Mouse (Mus musculus) midbrain, embryonic 12.5 days (tissue): ENCODE data around the gene Hmcn1. TPM values are rescaled to one million over a fixed set of nuclear protein-coding genes. Genes with fewer than 3 reads are reported as not detected.

Experiments used
- ATAC-seq: fragments of 200-750 bp; cut with Nextera tagmentation; 2 replicates; pipeline ENCODE4 v1.8.0; 2017; ENCODE audit warnings: low read depth, moderate TSS enrichment, moderate library complexity; ENCODE audit not compliant: low FRiP score
- H3K27ac ChIP-seq: fragments of 300-500 bp; sonication (generic); replicated peaks from 2 replicates; pipeline ENCODE4 v1.5.1; 2016; ENCODE audit warnings: mild to moderate bottlenecking
- H3K27me3 ChIP-seq: fragments of 300-500 bp; sonication (generic); 2 replicates; pipeline ENCODE4 v1.6.1; 2016; ENCODE audit warnings: mild to moderate bottlenecking
- H3K36me3 ChIP-seq: fragments of 300-500 bp; sonication (generic); 2 replicates; pipeline ENCODE4 v1.6.1; 2016
- H3K4me1 ChIP-seq: fragments of 300-500 bp; sonication (generic); 2 replicates; pipeline ENCODE4 v1.6.1; 2016
- H3K4me2 ChIP-seq: fragments of 300-500 bp; sonication (generic); replicated peaks from 2 replicates; pipeline ENCODE4 v1.6.1; 2016; ENCODE audit warnings: mild to moderate bottlenecking, moderate library complexity
- H3K4me3 ChIP-seq: fragments of 300-500 bp; sonication (generic); 2 replicates; pipeline ENCODE4 v1.5.1; 2016; ENCODE audit warnings: mild to moderate bottlenecking
- H3K9ac ChIP-seq: fragments of 300-500 bp; sonication (generic); replicated peaks from 2 replicates; pipeline ENCODE4 v1.6.1; 2016; ENCODE audit warnings: mild to moderate bottlenecking, moderate library complexity
- H3K9me3 ChIP-seq: fragments of 300-500 bp; sonication (generic); 2 replicates; pipeline ENCODE4 v1.6.1; 2016; ENCODE audit warnings: mild to moderate bottlenecking
- WGBS: fragments of 180-500 bp; shearing (Covaris S2); methylation state at CpG from one replicate; pipeline ENCODE4 v1.1.7; 2016; 5-methylcytosine and 5-hydroxymethylcytosine counted together
- polyA plus RNA-seq: library from polyadenylated mRNA; unstranded; fragments of >200 nt; fragmentation: Nextera tagmentation; extraction: Ambion mirVana; gene quantifications from 2 replicates; pipeline ENCODE4 v1.2.1, GENCODE M21; 2016

Hmcn1 gene
- polyA plus RNA-seq, 1 experiment from 2014 or later, result 6.5 TPM

DNA sequence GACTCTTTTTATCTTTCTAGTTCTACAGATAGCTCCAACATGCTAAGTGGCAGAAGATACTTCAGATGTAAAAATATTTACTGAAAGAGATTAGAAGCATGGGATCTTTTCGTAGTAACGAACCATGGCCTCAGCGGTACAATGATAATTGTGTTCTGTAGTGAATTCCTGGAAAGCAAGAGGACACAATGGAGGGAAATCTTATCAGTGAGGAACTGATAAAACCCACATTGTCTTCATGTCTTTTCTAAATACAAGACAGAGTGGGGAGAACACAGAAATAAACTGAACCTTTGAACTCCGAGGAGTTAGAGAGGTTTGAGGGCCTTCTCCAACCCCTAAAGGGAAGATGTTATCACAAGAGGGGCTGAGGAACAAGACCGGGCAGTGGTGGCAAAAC, 126.6 kb downstream of the Hmcn1 start:
- no peaks in the 10 kb centered on the region for H3K9me3 ChIP-seq
- H3K4me2 ChIP-seq, result no peak overlapping the region
- 80% methylated on average over 5 of the region's 5 CpGs for WGBS
- H3K36me3 ChIP-seq, result no peaks in the 10 kb centered on the region
- H3K27ac ChIP-seq, result no peak overlapping the region
- ATAC-seq, result no peak
- H3K4me3 ChIP-seq, result no peak overlapping the region
- H3K9ac ChIP-seq, result no peak overlapping the region
- no peaks in the 10 kb centered on the region for H3K27me3 ChIP-seq
- H3K4me1 ChIP-seq, result no peaks in the 10 kb centered on the region

DNA sequence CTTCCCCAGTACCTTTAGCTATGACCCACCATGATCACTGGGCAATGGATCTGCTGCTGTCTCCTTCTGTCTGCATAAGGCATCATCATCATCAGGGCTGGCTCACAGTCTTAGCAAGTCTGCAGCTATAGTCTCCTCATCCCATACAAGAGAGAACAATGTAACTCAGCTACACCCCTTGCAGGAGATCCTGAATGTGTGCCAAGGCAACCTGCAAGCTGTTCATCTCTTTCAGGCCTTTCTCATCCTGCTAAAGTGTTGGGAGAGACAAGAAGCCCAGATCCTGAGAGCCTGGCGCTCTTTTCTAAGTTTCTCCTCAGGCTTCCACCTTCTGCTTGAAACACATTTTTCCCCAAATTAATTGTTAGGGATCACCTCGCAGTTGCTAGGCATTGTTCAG, 135.5 kb downstream of the Hmcn1 start:
- Histone ChIP-seq H3K27ac (no peak overlapping the region), H3K27me3 (no peaks in the 10 kb centered on the region), H3K4me1 (no peaks in the 10 kb centered on the region), H3K9me3 (no peaks in the 10 kb centered on the region), H3K4me2 (no peak overlapping the region), H3K4me3 (no peak overlapping the region), H3K36me3 (no peaks in the 10 kb centered on the region), H3K9ac (no peak overlapping the region)
- ATAC-seq, result no peak
- WGBS, result 56% methylated on average over 2 of the region's 2 CpGs

DNA sequence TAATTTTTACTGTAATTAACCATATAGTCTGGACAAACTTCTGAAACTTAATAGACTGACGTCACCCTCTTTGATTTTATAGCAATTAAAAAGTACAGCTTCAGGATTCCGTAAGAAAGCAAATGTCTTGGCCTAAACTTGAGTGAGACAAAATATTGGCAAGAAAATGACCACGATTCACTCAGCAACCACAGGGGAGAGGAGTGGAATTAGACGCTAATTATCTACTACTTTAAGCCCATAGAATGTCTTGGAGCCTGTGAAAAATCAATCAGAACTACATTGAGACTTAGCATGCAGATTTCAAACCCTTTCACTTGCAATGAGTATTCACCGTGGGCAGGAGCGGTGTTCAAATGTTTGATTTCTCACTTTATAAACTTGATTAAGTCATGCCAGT, 159.8 kb downstream of the Hmcn1 start:
- 83% methylated on average over 6 of the region's 6 CpGs for WGBS
- Histone ChIP-seq H3K4me3 (no peak overlapping the region), H3K9me3 (no peaks in the 10 kb centered on the region), H3K36me3 (no peaks in the 10 kb centered on the region), H3K4me2 (no peak overlapping the region), H3K4me1 (no peaks in the 10 kb centered on the region), H3K27ac (no peak overlapping the region), H3K27me3 (no peaks in the 10 kb centered on the region), H3K9ac (no peak overlapping the region)
- no peak for ATAC-seq

DNA sequence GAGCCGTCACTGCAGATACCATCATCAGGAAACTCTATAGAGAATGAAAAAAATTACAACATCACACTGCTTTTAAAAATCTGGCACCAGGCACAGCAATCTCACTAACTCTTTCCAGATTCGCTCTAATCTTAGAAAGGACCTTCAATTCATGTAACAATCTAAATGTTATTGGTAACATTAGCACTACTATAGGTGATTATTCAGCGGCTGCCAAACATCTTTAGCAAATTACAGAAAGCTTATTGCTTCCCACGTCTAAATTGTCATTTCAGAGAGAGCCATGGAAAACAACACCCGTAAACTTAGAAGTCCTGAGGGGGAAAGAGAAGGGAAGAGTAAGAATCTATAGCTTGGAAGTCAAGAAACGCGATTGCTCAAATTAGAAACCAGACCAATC, 163.4 kb downstream of the Hmcn1 start:
- no peak overlapping the region for H3K9ac ChIP-seq
- no peaks in the 10 kb centered on the region for H3K36me3 ChIP-seq
- WGBS, result 79% methylated on average over 7 of the region's 7 CpGs
- H3K9me3 ChIP-seq, result no peaks in the 10 kb centered on the region
- ATAC-seq, result no peak
- H3K4me2 ChIP-seq, result no peak overlapping the region
- H3K4me1 ChIP-seq, result no peaks in the 10 kb centered on the region
- H3K4me3 ChIP-seq, result no peak overlapping the region
- no peak overlapping the region for H3K27ac ChIP-seq
- no peaks in the 10 kb centered on the region for H3K27me3 ChIP-seq

DNA sequence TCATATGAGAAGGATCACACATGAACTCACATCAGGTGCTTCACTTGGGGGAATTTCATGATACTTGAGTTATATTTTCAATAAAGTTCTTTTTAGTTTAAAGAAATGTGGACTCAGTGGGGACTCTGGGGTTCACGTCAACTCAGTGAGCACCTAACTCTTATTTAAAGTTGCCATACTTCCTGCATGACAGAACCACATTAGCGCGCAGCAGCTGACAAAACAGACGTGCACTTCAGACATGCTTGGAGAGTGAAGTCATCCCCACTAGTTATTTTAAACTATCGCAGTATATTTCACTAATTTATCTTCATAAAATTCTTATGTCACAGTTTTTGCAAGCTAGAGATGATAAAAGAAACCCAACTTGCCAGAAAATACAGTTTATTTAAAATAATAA, 166.1 kb downstream of the Hmcn1 start:
- H3K9me3 ChIP-seq, result no peaks in the 10 kb centered on the region
- H3K27me3 ChIP-seq, result no peaks in the 10 kb centered on the region
- WGBS, result 85% methylated on average over 5 of the region's 5 CpGs
- ATAC-seq, result no peak
- H3K4me1 ChIP-seq, result no peaks in the 10 kb centered on the region
- no peak overlapping the region for H3K9ac ChIP-seq
- H3K36me3 ChIP-seq, result no peaks in the 10 kb centered on the region
- H3K27ac ChIP-seq, result no peak overlapping the region
- no peak overlapping the region for H3K4me2 ChIP-seq
- H3K4me3 ChIP-seq, result no peak overlapping the region

DNA sequence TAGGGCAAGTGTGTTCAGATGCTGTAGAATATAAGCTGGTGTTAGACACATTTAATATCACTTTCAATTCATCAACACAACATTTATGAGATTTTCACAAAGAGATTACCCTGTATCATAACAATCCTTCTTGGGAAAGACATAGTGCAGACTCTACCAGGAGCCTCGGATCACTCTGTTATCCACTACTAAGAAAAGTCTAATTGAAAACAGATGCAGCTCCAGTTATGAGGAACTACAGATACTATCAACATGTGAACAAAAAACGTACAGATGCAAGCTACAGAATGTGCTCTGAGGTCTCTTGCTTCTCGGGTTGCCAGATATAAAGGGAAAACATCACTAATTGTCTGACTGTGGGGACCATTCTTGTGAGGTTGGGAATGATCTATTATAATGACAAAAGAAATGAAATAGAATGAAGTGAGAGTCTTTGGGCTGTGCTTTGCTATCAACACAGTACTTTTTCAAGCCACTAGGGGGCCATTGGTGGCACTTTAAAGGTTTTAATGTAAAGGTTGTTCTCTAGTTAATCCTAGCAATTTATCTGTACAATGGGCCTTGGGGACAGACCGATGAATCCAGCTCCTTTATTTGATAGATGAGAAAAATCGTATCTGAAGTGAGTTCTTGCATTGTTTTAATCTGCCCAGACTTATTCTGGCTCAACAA, 168.8 kb downstream of the Hmcn1 start:
- H3K9me3 ChIP-seq, result no peaks in the 10 kb centered on the region
- WGBS, result 66% methylated on average over 5 of the region's 5 CpGs
- no peak overlapping the region for H3K4me2 ChIP-seq
- no peaks in the 10 kb centered on the region for H3K36me3 ChIP-seq
- no peak overlapping the region for H3K27ac ChIP-seq
- no peaks in the 10 kb centered on the region for H3K27me3 ChIP-seq
- H3K4me1 ChIP-seq, result no peaks in the 10 kb centered on the region
- H3K4me3 ChIP-seq, result no peak overlapping the region
- ATAC-seq, result no peak
- no peak overlapping the region for H3K9ac ChIP-seq

DNA sequence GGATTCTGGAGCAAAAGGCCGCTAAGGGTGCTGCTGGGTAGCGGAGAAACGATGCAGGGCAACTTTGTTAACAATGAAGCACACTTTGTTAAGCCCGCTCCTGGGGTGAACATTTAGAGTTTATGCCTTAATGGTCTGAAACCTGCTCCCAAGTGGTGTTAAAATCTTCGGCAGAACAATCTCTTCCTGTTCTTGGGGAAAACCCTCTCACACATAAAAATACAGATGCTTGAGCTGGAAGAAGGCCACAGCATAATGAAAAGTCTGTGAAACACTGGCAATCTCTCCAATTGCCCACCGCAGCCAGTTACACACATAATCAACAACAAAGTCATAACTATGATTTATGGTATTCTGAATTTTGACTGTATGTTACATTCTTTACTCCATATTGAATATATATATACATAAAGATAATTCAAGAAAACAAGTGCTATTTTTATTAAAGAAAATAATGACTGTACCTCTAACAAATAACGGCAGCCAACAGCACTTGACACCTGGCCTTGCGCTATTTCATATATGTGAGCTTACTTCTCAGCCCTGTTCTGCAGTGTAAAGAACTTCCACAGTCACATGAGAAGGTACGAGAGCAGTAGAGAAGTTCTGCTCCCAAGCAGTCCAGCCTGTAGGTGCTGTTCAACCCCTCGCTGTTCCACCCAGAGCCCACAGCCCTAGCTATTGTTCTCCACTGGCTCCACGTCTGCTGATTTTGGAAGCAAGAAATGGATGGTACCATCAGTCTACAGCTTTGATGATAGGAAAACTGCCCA, 177.0 kb downstream of the Hmcn1 start:
- ATAC-seq, result no peak
- Histone ChIP-seq H3K36me3 (no peaks in the 10 kb centered on the region), H3K9ac (no peak overlapping the region), H3K27ac (no peak overlapping the region), H3K27me3 (no peaks in the 10 kb centered on the region), H3K4me2 (no peak overlapping the region), H3K4me3 (no peak overlapping the region), H3K9me3 (no peaks in the 10 kb centered on the region), H3K4me1 (no peaks in the 10 kb centered on the region)
- WGBS, result 90% methylated on average over 11 of the region's 11 CpGs

DNA sequence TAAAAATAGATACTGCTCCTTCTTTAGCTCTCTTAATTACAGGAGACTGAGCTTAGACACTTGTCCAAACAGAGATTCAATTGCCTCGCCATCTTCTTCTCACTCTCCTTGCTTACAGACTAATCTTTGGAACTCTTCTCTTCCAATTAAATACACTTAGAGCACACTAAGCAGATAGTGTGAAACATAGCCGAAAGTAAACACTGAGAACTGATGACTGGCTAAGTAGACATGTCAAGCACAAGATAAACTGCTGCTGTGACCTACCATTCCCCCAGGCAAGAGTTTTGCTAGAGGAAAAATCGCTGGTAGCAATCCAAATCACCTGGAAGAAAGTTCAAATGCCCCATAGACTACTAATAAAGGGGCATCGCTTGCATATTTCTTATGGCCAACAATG, 178.3 kb downstream of the Hmcn1 start:
- no peak overlapping the region for H3K27ac ChIP-seq
- no peak overlapping the region for H3K4me3 ChIP-seq
- no peaks in the 10 kb centered on the region for H3K36me3 ChIP-seq
- no peak for ATAC-seq
- no peaks in the 10 kb centered on the region for H3K9me3 ChIP-seq
- no peak overlapping the region for H3K4me2 ChIP-seq
- no peak overlapping the region for H3K9ac ChIP-seq
- H3K4me1 ChIP-seq, result no peaks in the 10 kb centered on the region
- H3K27me3 ChIP-seq, result no peaks in the 10 kb centered on the region
- WGBS, result 82% methylated on average over 4 of the region's 4 CpGs

DNA sequence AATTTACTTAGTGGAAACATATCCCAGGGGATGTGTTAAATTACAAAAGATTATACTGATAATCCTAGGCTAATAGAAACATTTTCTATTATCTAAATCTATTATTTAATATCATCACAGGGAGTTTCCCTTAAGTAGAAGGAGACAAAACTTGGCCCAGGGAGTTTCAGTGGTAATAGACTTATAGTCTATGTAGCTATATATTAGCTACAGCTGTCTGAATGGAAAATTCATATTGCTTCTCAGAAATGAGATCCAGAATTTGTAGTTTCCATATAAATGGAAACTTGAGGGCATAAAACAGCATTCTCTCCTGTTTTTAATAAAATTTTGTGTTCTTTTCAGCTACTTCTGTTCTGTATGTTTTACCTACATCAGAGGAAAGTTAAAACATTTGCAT, 179.9 kb downstream of the Hmcn1 start:
- Histone ChIP-seq H3K4me2 (no peak overlapping the region), H3K36me3 (no peaks in the 10 kb centered on the region), H3K9me3 (no peaks in the 10 kb centered on the region), H3K9ac (no peak overlapping the region), H3K27me3 (no peaks in the 10 kb centered on the region), H3K4me1 (no peaks in the 10 kb centered on the region), H3K4me3 (no peak overlapping the region), H3K27ac (no peak overlapping the region)
- no peak for ATAC-seq

DNA sequence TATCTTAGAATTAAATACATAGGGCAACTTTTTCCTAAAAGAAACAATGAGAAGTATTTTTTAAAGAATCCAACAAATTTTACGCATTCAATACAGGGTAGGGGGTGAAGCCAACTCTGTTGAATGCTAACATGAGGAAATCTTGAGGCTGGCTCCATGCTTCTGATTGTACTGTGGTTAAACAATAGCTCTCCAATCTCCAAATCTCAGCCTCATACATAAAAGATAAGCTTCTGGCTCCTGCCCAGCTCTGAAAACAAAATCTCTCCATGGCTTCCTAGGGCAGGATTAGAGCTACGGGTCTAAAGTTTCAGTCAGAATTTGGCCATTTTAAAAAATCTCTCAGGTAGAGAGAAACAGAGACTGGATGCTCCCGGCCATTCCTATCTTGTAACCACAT, 186.4 kb downstream of the Hmcn1 start:
- Histone ChIP-seq H3K4me3 (no peak overlapping the region), H3K4me1 (no peaks in the 10 kb centered on the region), H3K27me3 (no peaks in the 10 kb centered on the region), H3K27ac (no peak overlapping the region), H3K4me2 (no peak overlapping the region), H3K9me3 (no peaks in the 10 kb centered on the region), H3K36me3 (no peaks in the 10 kb centered on the region), H3K9ac (no peak overlapping the region)
- WGBS, result 45% methylated on average over 3 of the region's 3 CpGs
- peak; percentile 64; the same call in 1 of the 2 replicates for ATAC-seq

DNA sequence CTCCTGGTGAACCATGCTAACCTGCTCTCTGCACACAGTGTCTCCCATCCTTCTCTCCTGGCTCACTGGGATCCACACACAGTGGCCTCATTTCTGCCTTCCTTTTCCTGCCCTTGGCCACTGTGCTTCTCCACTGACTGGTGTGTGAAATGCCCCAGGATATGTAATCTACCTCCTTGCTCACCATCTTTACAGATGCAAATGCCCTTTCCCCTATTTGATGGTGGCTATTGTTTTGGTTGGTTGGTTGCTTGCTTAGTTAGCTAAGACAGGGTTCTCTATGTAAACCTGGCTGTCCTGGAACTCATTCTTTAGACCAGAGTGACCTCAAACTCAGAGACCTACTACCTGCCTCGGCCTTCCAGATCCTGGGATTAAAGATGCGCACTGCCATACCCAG, 187.8 kb downstream of the Hmcn1 start:
- Histone ChIP-seq H3K4me1 (no peaks in the 10 kb centered on the region), H3K4me2 (no peak overlapping the region), H3K9me3 (no peaks in the 10 kb centered on the region), H3K4me3 (no peak overlapping the region), H3K9ac (no peak overlapping the region), H3K36me3 (no peaks in the 10 kb centered on the region), H3K27me3 (no peaks in the 10 kb centered on the region), H3K27ac (no peak overlapping the region)
- 92% methylated on average over 2 of the region's 2 CpGs for WGBS
- ATAC-seq, result no peak

DNA sequence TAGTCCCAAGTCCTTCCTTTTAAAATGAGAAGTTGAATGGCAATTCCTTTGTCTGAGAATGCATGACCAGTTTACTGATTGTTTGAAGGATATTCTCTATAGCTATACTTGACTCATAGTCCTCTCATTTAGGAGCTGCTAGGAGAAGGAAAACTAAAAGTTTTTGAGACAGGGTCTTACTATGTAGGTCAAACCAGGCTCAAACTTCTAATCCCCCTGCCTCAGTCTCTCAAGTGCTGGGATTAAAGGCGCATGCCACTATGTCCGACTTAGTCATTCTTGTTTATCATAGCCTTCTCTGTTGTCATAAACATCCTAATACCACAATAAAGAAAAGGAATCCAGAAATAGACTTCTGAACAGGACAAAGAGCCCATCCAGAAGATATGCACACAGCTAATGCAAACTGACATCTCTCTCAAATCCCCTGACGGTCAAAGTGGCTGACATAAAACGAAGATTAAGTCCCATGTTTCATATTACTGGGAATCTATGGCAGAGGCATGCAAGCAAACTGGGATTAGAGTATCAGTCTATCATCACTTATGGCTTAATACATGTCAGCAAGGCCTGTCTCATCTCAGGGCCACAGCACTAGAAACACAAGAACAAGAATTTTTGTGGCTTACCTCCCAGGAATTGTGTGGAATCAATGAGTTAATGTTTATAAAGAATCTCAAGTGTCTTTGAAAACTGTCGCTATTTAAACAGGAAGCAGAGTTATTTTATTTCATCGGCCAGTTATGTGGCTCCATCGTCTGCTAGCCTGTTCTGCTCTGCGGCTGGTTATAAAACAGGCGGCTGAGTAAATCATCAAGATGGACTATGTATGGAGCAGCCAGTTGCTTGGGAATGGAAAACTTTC, 188.8 kb downstream of the Hmcn1 start:
- Histone ChIP-seq H3K9ac (no peak overlapping the region), H3K4me3 (no peak overlapping the region), H3K4me1 (no peaks in the 10 kb centered on the region), H3K9me3 (no peaks in the 10 kb centered on the region), H3K4me2 (no peak overlapping the region), H3K36me3 (no peaks in the 10 kb centered on the region), H3K27me3 (no peaks in the 10 kb centered on the region), H3K27ac (no peak overlapping the region)
- 0 out of 2 replicates have a peak, but pooled peaks have one; percentile 27 for ATAC-seq
- WGBS, result 63% methylated on average over 9 of the region's 9 CpGs
